Mouse (Mus musculus) cerebellum, adult 2 months (tissue): ENCODE results near the gene Krt5. TPM values are rescaled to one million over a fixed set of nuclear protein-coding genes. Genes with fewer than 3 reads are reported as not detected.
"Not testable (repeated sequence)": the region's sequence is repeated elsewhere in the genome, so short reads cannot be mapped to it uniquely, and the experiment has no call there.

Experiments
- DNase-seq, 2 experiments: peaks; one replicate each; pipeline ENCODE4 v3.0.0; 2021
- H3K27ac ChIP-seq: fragments of 200-500 bp; 2 replicates; pipeline ENCODE4 v1.5.1; 2012; ENCODE audit warnings: low read length, control low read depth, inconsistent platforms; ENCODE audit not compliant: insufficient read depth
- H3K27me3 ChIP-seq: fragments of 200-500 bp; 2 replicates; pipeline ENCODE4 v1.6.1; 2012; ENCODE audit warnings: inconsistent platforms, mild to moderate bottlenecking, low read length, moderate library complexity; ENCODE audit not compliant: control insufficient read depth, insufficient read depth
- H3K4me1 ChIP-seq: fragments of 200-500 bp; 2 replicates; pipeline ENCODE4 v1.6.1; 2011; ENCODE audit warnings: low read length; ENCODE audit not compliant: control insufficient read depth, insufficient read depth
- H3K4me3 ChIP-seq: fragments of 200-500 bp; replicated peaks from 2 replicates; pipeline ENCODE3; 2011; ENCODE audit warnings: mild to moderate bottlenecking, low read depth, low read length, control low read depth; ENCODE audit not compliant: insufficient read depth
- CTCF ChIP-seq: fragments of 200-500 bp; IDR thresholded peaks from 2 replicates; pipeline ENCODE4 v1.5.1; 2011; ENCODE audit warnings: low read depth, mild to moderate bottlenecking, control low read depth, low read length, moderate library complexity, borderline replicate concordance; ENCODE audit not compliant: insufficient read depth
- POLR2A ChIP-seq: fragments of 200-500 bp; IDR thresholded peaks from 2 replicates; pipeline ENCODE4 v1.6.1; 2011; ENCODE audit warnings: low read length, control low read depth, borderline replicate concordance; ENCODE audit not compliant: insufficient read depth
- WGBS: fragments of 180-500 bp; shearing (Covaris S2); methylation state at CpG from one replicate; pipeline ENCODE4 v1.1.7; 2018; 5-methylcytosine and 5-hydroxymethylcytosine counted together
- polyA plus RNA-seq: library from polyadenylated mRNA; depleted of rRNA; stranded (reverse); fragments of >200 nt; gene quantifications from 2 replicates; pipeline ENCODE4 v1.2.3, GENCODE M21; 2012

Gene Krt5
- polyA plus RNA-seq, 1 experiment, result 0.08 TPM

DNA sequence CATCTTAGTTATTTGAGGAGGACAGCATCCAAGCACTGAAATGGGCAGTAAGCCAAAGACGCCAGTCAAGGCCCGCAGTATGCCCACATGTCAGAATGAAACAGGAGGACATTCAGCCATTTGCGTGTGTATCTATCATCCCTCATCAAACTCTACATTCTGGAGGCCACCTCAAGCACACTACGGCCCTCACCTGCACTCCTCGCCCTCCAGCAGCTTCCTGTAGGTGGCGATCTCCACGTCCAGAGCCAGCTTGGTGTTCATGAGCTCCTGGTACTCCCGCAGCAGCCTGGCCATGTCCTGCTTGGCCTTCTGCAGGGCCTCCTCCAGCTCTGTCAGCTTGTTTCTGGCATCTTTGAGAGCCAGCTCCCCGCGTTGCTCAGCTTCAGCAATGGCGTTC is 4.0 kb downstream of the Krt5 start:
- TF ChIP-seq CTCF (peak; percentile 16; the same call in 1 of the 2 replicates), POLR2A (no peak)
- Histone ChIP-seq H3K27me3 (no peaks in the 10 kb centered on the region; the same call in 1 of the 2 replicates), H3K4me1 (peaks cover 6% of the 10 kb centered on the region), H3K27ac (no peak overlapping the region), H3K4me3 (no peak overlapping the region)
- peak in 1 of 2 experiments; percentile 12 for DNase-seq
- 36% methylated on average over 11 of the region's 11 CpGs for WGBS

DNA sequence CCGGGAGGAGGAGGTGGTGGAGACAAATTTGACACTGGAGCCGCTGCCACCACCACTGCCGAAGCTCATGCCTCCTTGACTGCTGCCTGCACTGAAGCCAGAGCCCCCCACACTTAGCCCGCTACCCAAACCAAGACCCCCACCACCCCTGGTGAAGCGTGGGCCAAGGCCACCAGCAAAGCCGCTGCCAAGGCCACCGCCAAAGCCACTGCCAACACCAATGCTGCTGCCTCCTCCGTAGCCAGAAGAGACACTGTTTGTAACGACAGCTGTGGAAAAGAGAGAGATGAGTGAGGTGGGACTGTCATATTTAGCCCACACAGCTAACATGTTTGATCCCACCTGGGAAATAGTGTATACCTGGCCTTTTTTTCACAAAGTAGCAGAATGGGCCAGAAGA is 5.2 kb downstream of the Krt5 start:
- no peaks in the 10 kb centered on the region; the same call in 1 of the 2 replicates for H3K27me3 ChIP-seq
- 66% methylated on average over 9 of the region's 9 CpGs for WGBS
- no peak overlapping the region for H3K4me3 ChIP-seq
- DNase-seq, result no peak
- TF ChIP-seq CTCF (no peak), POLR2A (no peak)
- peaks cover 6% of the 10 kb centered on the region for H3K4me1 ChIP-seq
- H3K27ac ChIP-seq, result no peak overlapping the region

- Histone ChIP-seq H3K27me3 (no peaks in the 10 kb centered on the region), H3K4me1 (peaks cover 6% of the 10 kb centered on the region), H3K27ac (no peak overlapping the region), H3K4me3 (no peak overlapping the region)
- no peak for DNase-seq
- WGBS, result 79% methylated on average over 4 of the region's 4 CpGs
- TF ChIP-seq CTCF (no peak), POLR2A (no peak)
Observed at GRCm38 (mm10) chr15:101704066-101704465, 8.6 kb downstream of the Krt5 start.

GRCm38 (mm10) chr15:101702380-101702779 is 10.3 kb downstream of the Krt5 start:
- no peak overlapping the region for H3K4me3 ChIP-seq
- DNase-seq, result no peak
- no peaks in the 10 kb centered on the region for H3K27me3 ChIP-seq
- TF ChIP-seq CTCF (no peak), POLR2A (no peak)
- no peak overlapping the region for H3K27ac ChIP-seq
- WGBS, result 27% methylated on average over 2 of the region's 2 CpGs
- H3K4me1 ChIP-seq, result no peaks in the 10 kb centered on the region

DNA sequence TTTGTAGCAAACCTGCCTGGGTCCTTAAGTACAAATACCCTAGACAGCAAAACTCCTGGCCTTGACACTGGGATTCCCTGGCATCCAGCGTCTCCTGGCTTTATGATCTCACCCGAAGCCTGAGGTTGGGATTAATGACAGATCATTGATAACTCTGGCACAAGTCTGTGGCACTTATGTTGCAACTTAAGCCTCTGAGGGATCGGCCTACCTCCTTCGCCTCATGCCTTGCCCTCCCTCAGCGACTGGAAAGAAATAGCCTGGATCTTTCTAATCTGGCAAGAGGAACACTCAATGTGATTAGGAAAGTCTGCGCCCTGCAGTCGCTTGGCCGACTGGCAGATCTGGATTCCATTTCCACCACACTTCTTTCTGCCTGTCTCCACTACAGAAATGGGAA is 12.8 kb downstream of the Krt5 start:
- TF ChIP-seq POLR2A, result no peak
- TF ChIP-seq CTCF, result no peak
- 73% methylated on average over 8 of the region's 8 CpGs for WGBS
- no peak for DNase-seq

DNA sequence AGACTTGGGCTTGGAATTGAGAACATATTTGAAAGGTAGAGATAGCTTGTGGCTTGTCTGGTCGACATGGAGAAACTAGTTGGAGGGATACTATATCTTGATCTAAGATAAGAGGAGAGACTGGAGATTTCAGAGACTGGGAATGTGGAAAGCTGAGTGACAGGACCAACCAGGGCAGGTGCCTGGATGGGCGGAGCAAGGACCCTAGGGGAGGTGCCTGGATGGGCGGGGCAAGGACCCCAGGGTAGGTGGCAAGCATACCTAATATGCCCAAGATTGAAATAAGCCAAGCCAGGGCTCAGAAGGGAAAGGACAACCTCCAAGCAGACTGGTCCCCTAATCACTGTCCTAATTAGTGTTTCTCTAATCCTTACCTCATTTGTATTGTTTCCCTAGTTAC is 13.5 kb downstream of the Krt5 start:
- Histone ChIP-seq H3K4me1 (no peaks in the 10 kb centered on the region), H3K4me3 (no peak overlapping the region), H3K27ac (no peak overlapping the region), H3K27me3 (no peaks in the 10 kb centered on the region)
- TF ChIP-seq POLR2A, result no peak
- TF ChIP-seq CTCF, result no peak
- no peak for DNase-seq
- WGBS, result 55% methylated on average over 3 of the region's 3 CpGs

More for the DNA sequence above, 12.8 kb downstream of the Krt5 start:
- H3K4me1 ChIP-seq, result no peaks in the 10 kb centered on the region
- H3K4me3 ChIP-seq, result no peak overlapping the region
- H3K27ac ChIP-seq, result no peak overlapping the region
- H3K27me3 ChIP-seq, result no peaks in the 10 kb centered on the region

GRCm38 (mm10) chr15:101697326-101698188 is 15.1 kb downstream of the Krt5 start:
- Histone ChIP-seq H3K4me3 (no peak overlapping the region), H3K27me3 (no peaks in the 10 kb centered on the region), H3K27ac (no peak overlapping the region), H3K4me1 (no peaks in the 10 kb centered on the region)
- DNase-seq, result no peak
- 47% methylated on average over 8 of the region's 8 CpGs for WGBS
- TF ChIP-seq CTCF (no peak), POLR2A (no peak)

DNA sequence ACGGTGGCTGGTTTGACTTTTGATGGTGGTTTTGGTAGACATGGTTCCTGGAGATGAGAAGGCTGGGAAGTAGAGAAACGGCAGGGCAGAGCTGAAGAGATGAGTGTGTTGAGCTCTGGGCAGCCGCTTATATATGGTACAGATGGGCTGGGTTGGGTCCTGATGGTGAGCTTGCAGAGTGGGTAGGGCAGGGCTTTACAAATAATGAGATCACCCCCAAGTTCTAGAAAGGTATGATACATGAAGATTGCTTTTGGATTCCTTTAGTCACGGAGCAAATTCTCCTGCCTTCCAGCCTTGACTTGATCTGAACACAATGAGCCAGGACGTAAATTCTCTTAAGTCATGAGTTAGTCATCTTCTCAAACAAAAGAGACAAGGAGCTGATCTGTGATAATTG is 18.5 kb downstream of the Krt5 start, which contains the start of gene Krt6a:
Gene Krt6a, minus strand, starts transcription at position 101 of the 400 bp plus-strand sequence.
- no peak within 1 kb of the TSS for H3K4me3 ChIP-seq
- 84% methylated on average over 5 of the region's 5 CpGs for WGBS
- no peaks in the 10 kb centered on the region for H3K27me3 ChIP-seq
- H3K4me1 ChIP-seq, result no peaks in the 10 kb centered on the region
- TF ChIP-seq POLR2A (no peak), CTCF (no peak)
- no peak within 1 kb of the TSS for H3K27ac ChIP-seq
- no peak for DNase-seq

- 78% methylated on average over 5 of the region's 5 CpGs for WGBS
- not testable (repeated sequence) for H3K4me3 ChIP-seq, DNase-seq, H3K27ac ChIP-seq, H3K27me3 ChIP-seq, H3K4me1 ChIP-seq
Observed at GRCm38 (mm10) chr15:101690460-101690859, 22.2 kb downstream of the Krt5 start.
